Mouse (Mus musculus) Patski (cell line): ENCODE results near the gene Atxn7l2. TPM values are rescaled to one million over a fixed set of nuclear protein-coding genes. Genes with fewer than 3 reads are reported as not detected.

ENCODE experiments used
- ATAC-seq: fragments of 100-300 bp; one replicate; pipeline ENCODE4 v1.8.0; 2021
- CTCF ChIA-PET: fragments of 350-600 bp; sonication (Branson Sonifier 250); formaldehyde crosslinking; loops from one replicate; lab custom pipeline; 2022; ENCODE audit warnings: inconsistent platforms; lab: Charles Lee
- POLR2A ChIA-PET: fragments of 350-600 bp; sonication (Branson Sonifier 250); formaldehyde crosslinking; loops from one replicate; lab custom pipeline; 2022; ENCODE audit warnings: antibody characterized with exemption, inconsistent platforms; lab: Charles Lee
- DNase-seq: peaks from one replicate; pipeline ENCODE4 v3.0.0-alpha.2; 2011; ENCODE audit warnings: low read depth, low spot score
- H3K27me3 ChIP-seq: fragments of 371-371 bp; one replicate; pipeline ENCODE4 v1.5.1; 2021
- CTCF ChIP-seq: fragments of 100-300 bp; IDR thresholded peaks from one replicate; pipeline ENCODE4 v1.5.1; 2021
- in situ Hi-C: fragments of 300-500 bp; cut with MboI; formaldehyde crosslinking; loops from 3 replicates; pipeline ENCODE4 v1.11.1; 2018; ENCODE audit warnings: low pct_unique_long_range_greater_than_20kb, mixed read lengths
- polyA plus RNA-seq: library from polyadenylated mRNA; unstranded; gene quantifications from one replicate; pipeline ENCODE4 v1.2.3, GENCODE M21; 2021

Gene Atxn7l2
- polyA plus RNA-seq, 1 experiment from 2014 or later, result 17.4 TPM

DNA sequence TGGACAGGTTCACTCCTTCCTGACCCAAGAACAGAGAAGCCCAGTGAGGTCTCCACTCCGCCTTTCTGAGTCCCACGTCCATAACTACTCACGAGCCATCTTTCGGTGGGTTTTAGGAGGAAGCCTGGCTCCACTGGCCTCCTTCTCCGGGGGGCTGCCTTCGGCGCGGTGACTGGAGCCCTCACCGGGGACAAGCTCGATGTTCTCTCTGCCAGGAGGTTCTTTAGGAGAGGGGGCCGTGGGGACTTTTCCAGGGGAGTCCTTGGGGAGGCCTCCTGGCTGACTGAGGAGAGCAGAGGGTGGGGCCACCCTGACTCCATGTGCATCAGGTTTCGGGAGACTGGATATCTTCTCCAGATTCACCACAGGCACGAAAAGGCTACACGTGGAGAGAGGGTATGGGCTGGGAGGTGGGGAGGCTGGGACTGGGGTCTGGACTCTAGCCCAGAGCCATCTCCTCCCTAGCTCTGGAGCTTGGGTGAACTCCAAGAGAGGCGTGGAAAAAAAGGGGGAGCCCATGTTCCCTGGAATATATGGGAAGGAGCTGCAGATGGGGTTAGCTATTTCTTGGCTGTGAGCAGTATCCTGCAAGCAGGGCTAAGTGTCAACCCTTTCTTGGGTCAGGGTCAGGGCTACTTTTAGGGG is 3.9 kb downstream of the Atxn7l2 start:
- in situ Hi-C loops, result loop anchor here (5.0 kb wide), 1 partner anchor 40 kb away; no protein-coding TSS in a partner anchor
- no peak for ATAC-seq
- TF ChIP-seq CTCF, result no peak
- H3K27me3 ChIP-seq, result no peaks in the 10 kb centered on the region
- CTCF ChIA-PET, result interaction anchor here (0.8 to 15.7 kb wide), 4 partner anchors 11 to 41 kb away, joined by 3 to 247 read pairs (median 4); no protein-coding TSS in a partner anchor
- DNase-seq, result no peak
- POLR2A ChIA-PET, result interaction anchor here (0.6 to 1.6 kb wide), 3 partner anchors 21 to 68 kb away, joined by 3 read pairs; no protein-coding TSS in a partner anchor

DNA sequence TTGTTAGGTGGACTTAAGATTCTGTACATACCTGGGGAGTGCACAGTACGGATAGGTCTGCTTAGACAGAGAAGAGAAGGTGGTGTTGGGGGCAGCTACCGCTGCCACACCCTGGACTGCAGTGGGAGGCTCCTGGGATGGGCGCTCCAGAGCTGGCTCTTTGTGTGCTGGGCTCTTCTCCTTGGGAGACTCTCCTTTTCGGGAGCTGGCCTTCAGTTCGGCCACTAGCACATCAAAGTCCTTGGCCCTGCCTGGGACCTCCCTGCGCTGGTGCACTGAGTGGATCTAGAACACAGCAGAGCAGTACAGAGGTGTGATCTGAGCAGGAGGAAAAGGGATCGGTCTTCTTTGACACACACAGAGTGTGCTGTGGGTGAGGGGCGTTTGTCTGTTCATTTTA is 5.1 kb downstream of the Atxn7l2 start:
- ChIA-PET POLR2A (no interaction called here), CTCF (interaction anchor here (0.8 to 15.7 kb wide), 4 partner anchors 11 to 121 kb away, joined by 3 to 247 read pairs (median 6); no protein-coding TSS in a partner anchor)
- DNase-seq, result no peak
- in situ Hi-C loops, result loop anchor here (5.0 kb wide), 1 partner anchor 38 kb away; no protein-coding TSS in a partner anchor
- ATAC-seq, result no peak
- TF ChIP-seq CTCF, result no peak
- H3K27me3 ChIP-seq, result no peaks in the 10 kb centered on the region

DNA sequence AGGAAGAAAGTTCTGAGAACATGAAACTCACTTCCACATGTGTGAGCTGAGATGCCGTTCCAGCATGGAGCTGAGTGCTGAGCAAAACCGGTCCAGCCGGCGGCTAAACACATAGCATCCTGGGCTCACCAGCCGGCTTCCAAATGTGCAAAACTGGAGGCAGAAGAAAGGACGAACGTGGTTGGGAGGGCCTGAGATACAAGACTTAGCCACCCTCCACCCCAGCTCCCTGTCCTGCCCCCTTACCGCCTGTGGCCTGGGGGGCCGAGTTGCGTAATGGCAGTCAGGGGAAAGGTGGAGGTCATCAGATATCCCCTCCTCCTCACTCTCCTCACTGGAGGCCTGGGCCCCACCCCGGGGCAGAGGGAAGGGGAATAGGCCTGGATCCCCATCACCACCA is 6.3 kb downstream of the Atxn7l2 start:
- ChIA-PET CTCF (interaction anchor here (0.6 to 15.7 kb wide), 13 partner anchors 8 to 187 kb away, joined by 3 to 247 read pairs (median 5); partner anchors contain the start of genes Amigo1, Gnai3, Gpr61 and Gstm1), POLR2A (interaction anchor here (1.1 to 1.5 kb wide), 3 partner anchors 38 to 48 kb away, joined by 3 to 7 read pairs (median 5); no protein-coding TSS in a partner anchor)
- no peak for TF ChIP-seq CTCF
- no peak for ATAC-seq
- DNase-seq, result no peak
- H3K27me3 ChIP-seq, result no peaks in the 10 kb centered on the region
- in situ Hi-C loops, result no loop called here

DNA sequence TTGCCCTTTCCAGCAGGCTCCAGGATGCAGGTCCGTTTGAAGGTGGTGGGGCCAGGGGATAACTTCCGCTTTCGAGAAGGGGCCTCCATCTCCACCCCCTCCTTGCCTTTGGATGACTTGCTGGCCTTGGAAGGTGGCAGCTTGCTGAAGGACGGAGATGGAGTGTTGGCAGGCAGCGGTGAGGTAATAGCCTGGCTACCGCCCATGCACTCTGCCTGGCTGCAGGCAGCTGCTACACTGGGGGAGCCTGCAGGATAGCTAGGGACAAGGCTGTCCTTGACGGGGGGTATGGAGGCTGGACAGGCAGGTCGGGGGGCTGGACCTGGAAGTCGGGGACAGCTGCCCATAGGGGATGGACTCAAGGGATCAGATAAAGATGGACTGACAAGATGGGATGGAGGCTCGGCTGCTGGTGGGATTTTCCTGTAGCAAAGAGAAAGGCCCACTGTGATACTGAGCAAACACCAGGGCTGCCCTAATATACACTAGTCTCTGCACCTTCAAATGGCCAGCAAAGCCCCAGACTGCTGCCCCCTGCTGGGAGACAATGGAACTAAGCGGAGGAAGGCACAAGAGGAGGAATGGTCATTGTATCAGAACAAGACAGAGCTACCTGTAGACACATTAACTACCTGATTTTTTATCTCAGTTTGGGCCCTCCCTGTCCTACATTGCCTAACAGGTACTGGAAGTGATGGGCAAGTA is 7.0 kb downstream of the Atxn7l2 start:
- DNase-seq, result no peak
- in situ Hi-C loops, result no loop called here

DNA sequence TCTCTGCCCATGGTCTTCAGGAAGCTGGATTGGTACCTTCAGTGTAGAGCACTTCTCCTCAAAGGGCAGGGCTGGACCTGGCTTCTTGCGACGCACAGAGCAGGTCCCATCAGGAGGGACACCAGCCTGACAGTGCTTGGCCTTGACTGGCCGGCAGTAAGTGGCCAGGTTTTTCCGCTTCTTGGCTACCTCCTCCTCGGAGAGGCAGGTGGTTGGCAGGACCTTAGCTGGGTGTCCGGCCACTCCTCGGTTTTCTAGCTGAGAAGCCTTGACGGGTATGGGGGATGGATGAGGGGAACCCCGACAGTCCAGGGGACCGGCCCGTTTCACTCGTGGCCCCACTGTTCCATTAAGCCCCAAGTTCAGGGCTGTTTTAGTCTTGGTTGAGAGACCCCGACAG is 7.5 kb downstream of the Atxn7l2 start:
- POLR2A ChIA-PET, result interaction anchor here (0.5 to 1.5 kb wide), 5 partner anchors 17 to 123 kb away, joined by 3 to 6 read pairs (median 4); partner anchors contain the start of genes Amigo1 and Psma5
- in situ Hi-C loops, result no loop called here

More for the DNA sequence above, 7.0 kb downstream of the Atxn7l2 start:
- ATAC-seq, result no peak
- no peaks in the 10 kb centered on the region for H3K27me3 ChIP-seq
- ChIA-PET POLR2A (interaction anchor here (0.7 to 1.5 kb wide), 5 partner anchors 37 to 54 kb away, joined by 3 to 7 read pairs (median 5); partner anchors contain the start of gene Psma5), CTCF (interaction anchor here (0.6 to 15.7 kb wide), 15 partner anchors 7 to 186 kb away, joined by 3 to 247 read pairs (median 5); partner anchors contain the start of genes Amigo1, Gnai3, Gpr61 and Gstm1)
- no peak for TF ChIP-seq CTCF

DNA sequence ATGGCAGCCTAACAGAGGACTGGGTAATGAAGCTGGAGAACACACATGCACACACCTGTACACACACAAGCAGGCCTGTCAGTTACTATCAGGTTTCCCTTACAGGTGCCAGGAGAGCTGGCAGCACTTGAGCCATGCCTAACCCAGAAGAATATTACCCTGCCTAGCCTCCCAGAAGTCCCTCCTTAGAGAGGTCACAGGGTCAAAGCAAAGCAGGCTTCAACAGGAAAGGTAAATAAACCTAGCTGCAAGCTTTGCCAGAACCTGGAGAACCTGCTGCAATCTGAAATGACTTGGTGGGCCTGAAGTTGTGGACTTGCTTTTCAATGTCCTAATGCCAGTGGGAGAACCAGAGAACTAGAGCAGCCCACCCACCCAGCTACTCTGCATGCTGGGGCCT is 8.2 kb downstream of the Atxn7l2 start:
- in situ Hi-C loops, result no loop called here
- no peak for TF ChIP-seq CTCF
- CTCF ChIA-PET, result interaction anchor here (1.3 to 15.7 kb wide), 10 partner anchors 8 to 187 kb away, joined by 3 to 247 read pairs (median 15); partner anchors contain the start of genes Amigo1, Atxn7l2 and Gpr61
- DNase-seq (no peak), ATAC-seq (no peak)
- POLR2A ChIA-PET, result interaction anchor here (0.5 to 1.7 kb wide), 5 partner anchors 11 to 124 kb away, joined by 3 to 6 read pairs (median 4); partner anchors contain the start of genes Amigo1 and Psma5
- H3K27me3 ChIP-seq, result no peaks in the 10 kb centered on the region

More for the DNA sequence above, 7.5 kb downstream of the Atxn7l2 start:
- no peaks in the 10 kb centered on the region for H3K27me3 ChIP-seq
- DNase-seq (no peak), ATAC-seq (no peak)
- TF ChIP-seq CTCF, result no peak
- CTCF ChIA-PET, result interaction anchor here (1.4 to 15.7 kb wide), 7 partner anchors 12 to 55 kb away, joined by 3 to 247 read pairs (median 21); partner anchors contain the start of genes Amigo1 and Gpr61

DNA sequence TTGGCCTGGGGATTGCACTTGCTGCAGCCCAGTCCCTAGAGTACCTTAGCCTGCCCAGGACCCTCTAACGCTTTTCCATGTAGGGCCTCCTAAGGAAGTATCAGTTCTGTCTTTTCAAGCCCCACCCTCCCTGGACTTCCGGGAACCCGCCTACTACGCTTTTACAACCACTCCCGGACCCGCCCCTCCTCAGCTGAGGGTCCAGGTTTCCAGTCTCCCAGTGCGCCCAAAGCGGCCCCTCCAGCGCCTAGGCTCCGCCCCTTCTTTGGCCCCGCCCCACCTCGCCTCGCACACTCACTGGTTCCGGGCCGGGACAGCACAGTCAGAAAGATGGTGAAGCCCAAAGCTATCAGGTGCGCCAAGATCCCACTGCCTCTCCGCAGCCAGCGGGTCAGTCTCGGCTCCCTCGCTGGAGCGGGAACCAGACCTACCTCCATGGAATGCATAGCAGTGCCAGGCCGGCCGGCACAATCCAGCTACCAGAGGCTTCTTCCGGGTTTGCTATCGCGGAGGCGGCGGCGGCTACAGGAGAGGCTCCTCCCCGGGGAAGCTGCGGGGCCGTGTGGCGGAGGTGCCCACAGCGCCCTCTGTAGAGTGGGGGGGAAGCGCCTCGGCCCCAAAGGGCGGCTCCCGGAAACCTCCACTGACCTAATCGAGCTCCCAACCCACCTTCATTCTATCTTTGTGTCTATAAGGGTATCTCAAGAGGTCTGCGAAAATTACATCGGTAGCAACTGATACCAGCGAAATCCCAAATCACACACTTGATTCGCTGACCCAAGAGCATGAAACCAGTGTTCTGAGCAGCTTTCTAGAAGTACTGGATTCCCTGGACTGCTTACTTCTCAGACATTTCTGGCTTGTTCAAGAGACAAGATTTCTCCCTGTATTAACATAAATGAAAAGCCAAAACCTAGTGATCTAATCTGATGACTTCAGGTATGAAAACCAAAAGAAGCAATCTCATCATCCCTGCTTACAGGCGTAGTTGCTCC is 10.1 kb downstream of the Atxn7l2 start, which contains the start of gene Cyb561d1:
Gene Cyb561d1, minus strand, starts transcription at position 884 of the 995 bp plus-strand sequence.
- ATAC-seq (peak; percentile 87), DNase-seq (peak; percentile 85)
- no peaks in the 10 kb centered on the region for H3K27me3 ChIP-seq
- ChIA-PET POLR2A (interaction anchor here (0.6 to 3.5 kb wide), 9 partner anchors 9 to 56 kb away, joined by 3 to 17 read pairs (median 5); partner anchors contain the start of genes Amigo1, Atxn7l2, Gnai3 and Psma5), CTCF (interaction anchor here (0.7 to 15.7 kb wide), 12 partner anchors 9 to 189 kb away, joined by 3 to 247 read pairs (median 6); partner anchors contain the start of genes Amigo1 and Atxn7l2)
- TF ChIP-seq CTCF, result no peak
- in situ Hi-C loops, result no loop called here

DNA sequence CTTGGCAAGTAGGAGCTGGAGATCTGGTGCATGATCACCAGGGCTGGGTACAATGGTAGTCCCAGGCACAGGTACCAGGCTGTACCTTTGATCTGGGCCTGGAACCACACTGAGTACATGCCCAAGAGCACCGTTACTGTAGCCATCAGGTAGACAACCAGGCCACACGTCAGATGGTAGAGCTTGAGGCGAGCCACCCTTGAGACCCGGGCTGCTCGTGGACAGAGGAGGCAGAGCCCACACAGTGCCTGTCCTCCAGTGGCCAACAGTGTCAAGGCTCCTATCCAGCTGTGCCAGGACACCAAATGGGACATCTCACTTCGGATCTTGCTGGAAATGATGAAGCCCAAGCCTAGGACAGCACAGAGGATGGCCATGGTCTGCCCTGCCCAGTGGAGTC is 11.5 kb downstream of the Atxn7l2 start:
- in situ Hi-C loops, result no loop called here
- no peak for ATAC-seq

More for the DNA sequence above, 11.5 kb downstream of the Atxn7l2 start:
- no peak for TF ChIP-seq CTCF
- H3K27me3 ChIP-seq, result no peaks in the 10 kb centered on the region
- DNase-seq, result no peak
- ChIA-PET CTCF (interaction anchor here (5.4 to 15.7 kb wide), 3 partner anchors 8 to 34 kb away, joined by 32 to 247 read pairs (median 85); partner anchors contain the start of gene Amigo1), POLR2A (interaction anchor here (1.2 to 3.5 kb wide), 3 partner anchors 10 to 32 kb away, joined by 3 to 17 read pairs (median 10); partner anchors contain the start of gene Amigo1)
